Mouse (Mus musculus) kidney, embryonic 16.5 days (tissue): ENCODE results near the gene Nprl2. TPM values are rescaled to one million over a fixed set of nuclear protein-coding genes. Genes with fewer than 3 reads are reported as not detected.
A peak's percentile ranks its signal among the peaks of the same experiment; 100 is the strongest.

Experiments
- ATAC-seq: fragments of 200-750 bp; cut with Nextera tagmentation; 2 replicates; pipeline ENCODE4 v1.8.0; 2017; ENCODE audit warnings: moderate TSS enrichment; ENCODE audit not compliant: low FRiP score, low TSS enrichment
- H3K27ac ChIP-seq: fragments of 300-500 bp; sonication (generic); 2 replicates; pipeline ENCODE4 v1.5.1; 2014; ENCODE audit warnings: low read length
- H3K27me3 ChIP-seq: fragments of 300-500 bp; sonication (generic); 2 replicates; pipeline ENCODE4 v1.6.1; 2014; ENCODE audit warnings: low read length, control low read depth, mixed read lengths; ENCODE audit not compliant: insufficient read depth
- H3K36me3 ChIP-seq: fragments of 300-500 bp; sonication (generic); 2 replicates; pipeline ENCODE4 v1.6.1; 2014; ENCODE audit warnings: low read length, control low read depth, mixed read lengths; ENCODE audit not compliant: insufficient read depth
- H3K4me1 ChIP-seq: fragments of 300-500 bp; sonication (generic); 2 replicates; pipeline ENCODE4 v1.6.1; 2014; ENCODE audit warnings: low read length, control low read depth, mixed read lengths; ENCODE audit not compliant: insufficient read depth
- H3K4me2 ChIP-seq: fragments of 300-500 bp; sonication (generic); replicated peaks from 2 replicates; pipeline ENCODE4 v1.6.1; 2014; ENCODE audit warnings: low read depth, low read length
- H3K4me3 ChIP-seq: fragments of 300-500 bp; sonication (generic); 2 replicates; pipeline ENCODE4 v1.5.1; 2014; ENCODE audit warnings: mild to moderate bottlenecking, low read length
- H3K9ac ChIP-seq: fragments of 300-500 bp; sonication (generic); replicated peaks from 2 replicates; pipeline ENCODE4 v1.6.1; 2014; ENCODE audit warnings: low read length
- H3K9me3 ChIP-seq: fragments of 300-500 bp; sonication (generic); 2 replicates; pipeline ENCODE4 v1.6.1; 2016; ENCODE audit warnings: low read length, control low read depth
- WGBS: fragments of 180-500 bp; shearing (Covaris S2); extraction: QIAGEN DNeasy Blood & Tissue Kit; methylation state at CpG from one replicate; pipeline ENCODE4 v1.1.7; 2014; 5-methylcytosine and 5-hydroxymethylcytosine counted together
- polyA plus RNA-seq: library from polyadenylated mRNA; unstranded; fragments of >200 nt; fragmentation: Nextera tagmentation; extraction: Ambion mirVana; gene quantifications from 2 replicates; pipeline ENCODE4 v1.2.1, GENCODE M21; 2015

The Nprl2 gene
- polyA plus RNA-seq, 1 experiment from 2014 or later = 59.0 TPM

GRCm38 (mm10) chr9:107510384-107511100 is 31.5 kb upstream of the Nprl2 start:
- no peaks in the 10 kb centered on the region for H3K9me3 ChIP-seq
- WGBS = 78% methylated on average over 14 of the region's 14 CpGs
- no peaks in the 10 kb centered on the region for H3K36me3 ChIP-seq
- H3K4me3 ChIP-seq = no peak overlapping the region
- H3K9ac ChIP-seq = no peak overlapping the region
- no peak overlapping the region for H3K27ac ChIP-seq
- 0 out of 2 replicates have a peak, but pooled peaks cover 3% of the 10 kb centered on the region for H3K27me3 ChIP-seq
- peaks cover 41% of the 10 kb centered on the region for H3K4me1 ChIP-seq
- ATAC-seq = no peak
- no peak overlapping the region for H3K4me2 ChIP-seq

- peaks cover 41% of the 10 kb centered on the region for H3K4me1 ChIP-seq
- ATAC-seq = no peak
- no peaks in the 10 kb centered on the region for H3K9me3 ChIP-seq
- H3K4me3 ChIP-seq = no peak overlapping the region
- H3K27ac ChIP-seq = 0 out of 2 replicates have a peak overlapping the region, but pooled peaks have one; percentile 35
- 0 out of 2 replicates have a peak, but pooled peaks cover 3% of the 10 kb centered on the region for H3K27me3 ChIP-seq
- H3K9ac ChIP-seq = no peak overlapping the region
- WGBS = 44% methylated on average over 8 of the region's 8 CpGs
- no peak overlapping the region for H3K4me2 ChIP-seq
- H3K36me3 ChIP-seq = no peaks in the 10 kb centered on the region
These were observed 30.6 kb upstream of the Nprl2 start for GRCm38 (mm10) chr9:107511436-107511835.

GRCm38 (mm10) chr9:107512326-107512725 is 29.7 kb upstream of the Nprl2 start:
- 44% methylated on average over 16 of the region's 16 CpGs for WGBS
- Histone ChIP-seq H3K9ac (no peak overlapping the region), H3K4me2 (no peak overlapping the region), H3K27me3 (0 out of 2 replicates have a peak, but pooled peaks cover 3% of the 10 kb centered on the region), H3K27ac (no peak overlapping the region), H3K4me1 (peaks cover 36% of the 10 kb centered on the region), H3K4me3 (no peak overlapping the region), H3K36me3 (no peaks in the 10 kb centered on the region), H3K9me3 (no peaks in the 10 kb centered on the region)
- no peak for ATAC-seq

DNA sequence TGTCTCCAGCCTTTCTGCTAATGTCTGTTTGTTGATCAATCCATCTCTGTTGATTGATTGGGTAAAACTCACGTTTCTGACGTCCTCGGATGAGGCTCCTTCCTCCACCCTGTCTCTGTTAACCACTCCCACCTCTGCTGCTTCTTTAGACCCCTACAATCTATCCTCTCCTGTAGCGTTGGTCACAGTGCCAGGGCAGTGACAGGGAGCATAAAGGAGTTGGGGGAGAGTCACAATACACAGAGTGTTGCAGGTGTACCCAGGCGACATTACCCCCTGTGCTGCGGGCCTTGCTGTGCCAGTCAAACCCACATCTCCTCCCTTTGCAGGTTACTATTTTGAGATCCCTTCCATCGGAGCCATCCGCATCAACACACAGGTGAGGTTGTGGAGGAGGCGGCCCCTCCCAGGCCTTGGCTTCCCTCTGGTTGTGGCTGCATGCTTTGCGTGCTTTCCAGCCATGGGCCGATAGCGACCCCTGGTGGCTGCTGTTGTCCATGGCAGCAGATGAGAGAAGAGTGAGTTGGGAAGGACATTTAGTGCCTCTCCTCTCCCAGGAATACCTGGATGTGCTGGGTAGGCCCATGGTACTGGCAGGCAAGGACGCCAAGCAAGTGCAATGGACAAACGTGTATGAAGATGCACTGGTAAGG is 27.6 kb upstream of the Nprl2 start:
- Histone ChIP-seq H3K36me3 (no peaks in the 10 kb centered on the region), H3K27me3 (0 out of 2 replicates have a peak, but pooled peaks cover 3% of the 10 kb centered on the region), H3K27ac (no peak overlapping the region), H3K9me3 (no peaks in the 10 kb centered on the region), H3K4me2 (no peak overlapping the region), H3K4me1 (peaks cover 28% of the 10 kb centered on the region), H3K4me3 (no peak overlapping the region), H3K9ac (no peak overlapping the region)
- ATAC-seq = peak; percentile 28; the same call in 1 of the 2 replicates
- 23% methylated on average over 14 of the region's 14 CpGs for WGBS

DNA sequence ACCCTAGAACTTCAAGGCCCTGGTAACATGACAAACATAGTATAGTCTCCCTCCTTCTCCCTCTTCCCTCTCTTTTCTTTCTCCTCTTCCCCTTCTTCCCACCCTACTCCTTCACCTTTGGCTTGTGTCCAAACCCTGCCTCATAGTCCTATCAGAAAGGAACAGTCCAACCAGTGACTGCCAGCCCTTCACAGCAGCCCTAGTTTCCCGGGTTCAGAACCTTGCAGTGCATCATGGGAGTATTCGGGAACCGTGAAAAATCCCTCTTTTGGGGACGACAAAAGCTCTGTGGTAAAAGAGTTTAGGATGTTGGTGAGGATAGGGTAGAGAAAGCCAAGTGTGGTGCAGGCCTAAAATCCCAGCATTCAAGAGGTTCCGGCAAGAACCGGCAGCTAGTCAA is 21.7 kb upstream of the Nprl2 start:
- ATAC-seq = no peak
- 67% methylated on average over 6 of the region's 6 CpGs for WGBS
- Histone ChIP-seq H3K4me1 (peaks cover 10% of the 10 kb centered on the region), H3K9ac (no peak overlapping the region), H3K27ac (no peak overlapping the region), H3K9me3 (no peaks in the 10 kb centered on the region), H3K4me3 (no peak overlapping the region), H3K27me3 (peaks cover 1% of the 10 kb centered on the region; the same call in 1 of the 2 replicates), H3K4me2 (no peak overlapping the region), H3K36me3 (no peaks in the 10 kb centered on the region)

- Histone ChIP-seq H3K27me3 (peaks cover 10% of the 10 kb centered on the region), H3K27ac (no peak overlapping the region), H3K4me2 (no peak overlapping the region), H3K9me3 (no peaks in the 10 kb centered on the region), H3K4me3 (no peak overlapping the region), H3K9ac (no peak overlapping the region), H3K36me3 (no peaks in the 10 kb centered on the region), H3K4me1 (peaks cover 10% of the 10 kb centered on the region)
- no peak for ATAC-seq
- 57% methylated on average over 5 of the region's 5 CpGs for WGBS
These were observed 20.8 kb upstream of the Nprl2 start for GRCm38 (mm10) chr9:107521190-107521589.

DNA sequence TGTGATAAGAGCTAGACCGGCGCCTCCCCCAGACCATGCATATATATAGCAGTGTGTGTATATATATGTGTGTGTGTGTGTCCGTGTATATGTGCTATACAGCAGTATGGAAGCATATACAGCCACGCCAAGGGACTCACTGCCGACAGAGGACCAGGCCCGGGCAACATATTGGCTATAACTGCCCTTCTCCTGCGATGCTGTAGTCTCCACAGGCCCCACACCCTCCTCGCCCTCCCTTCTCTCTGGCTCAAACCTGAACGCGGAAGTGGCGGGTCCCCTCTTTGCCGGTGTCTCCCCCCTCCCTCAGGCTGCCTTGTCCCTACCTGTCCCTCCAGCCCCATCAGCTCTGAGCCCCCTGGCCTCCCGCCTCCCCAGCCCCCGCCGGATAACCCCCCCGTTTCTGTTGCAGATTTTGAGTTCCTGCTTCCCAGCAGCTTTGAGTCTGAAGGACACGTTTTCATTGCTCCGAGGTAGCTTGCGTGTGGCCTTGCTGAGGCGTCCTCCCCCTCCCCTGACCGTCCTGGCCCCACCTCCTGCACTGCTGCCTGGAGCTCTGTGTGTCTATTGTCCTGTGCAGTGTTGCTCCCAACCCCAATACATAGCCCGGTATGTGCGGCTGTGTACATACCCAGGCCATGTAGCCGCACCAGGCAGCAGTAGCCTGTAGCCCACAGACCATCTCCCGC is 20.2 kb upstream of the Nprl2 start:
- peaks cover 16% of the 10 kb centered on the region for H3K4me1 ChIP-seq
- no peaks in the 10 kb centered on the region for H3K9me3 ChIP-seq
- peak; percentile 43; the same call in 1 of the 2 replicates for ATAC-seq
- H3K9ac ChIP-seq = peak overlapping the region; percentile 29; the same call in 1 of the 2 replicates
- H3K4me2 ChIP-seq = peak overlapping the region; percentile 49
- no peak overlapping the region for H3K27ac ChIP-seq
- H3K36me3 ChIP-seq = no peaks in the 10 kb centered on the region
- peak overlapping the region; percentile 17; the same call in 1 of the 2 replicates for H3K4me3 ChIP-seq
- 20% methylated on average over 24 of the region's 25 CpGs for WGBS
- peaks cover 14% of the 10 kb centered on the region for H3K27me3 ChIP-seq

- no peak overlapping the region for H3K27ac ChIP-seq
- H3K9ac ChIP-seq = peak overlapping the region; percentile 29; the same call in 1 of the 2 replicates
These were observed 19.7 kb upstream of the Nprl2 start for GRCm38 (mm10) chr9:107522400-107522711.

GRCm38 (mm10) chr9:107526198-107527026 is 15.6 kb upstream of the Nprl2 start:
- peak overlapping the region; percentile 49 for H3K9ac ChIP-seq
- 5% methylated on average over 44 of the region's 44 CpGs for WGBS
- peak; percentile 82 for ATAC-seq

More at GRCm38 (mm10) chr9:107522400-107522711, 19.7 kb upstream of the Nprl2 start:
- 31% methylated on average over 2 of the region's 2 CpGs for WGBS
- Histone ChIP-seq H3K4me1 (peaks cover 21% of the 10 kb centered on the region), H3K4me3 (no peak overlapping the region), H3K27me3 (peaks cover 16% of the 10 kb centered on the region), H3K9me3 (no peaks in the 10 kb centered on the region), H3K36me3 (no peaks in the 10 kb centered on the region), H3K4me2 (no peak overlapping the region)
- no peak for ATAC-seq

More at GRCm38 (mm10) chr9:107526198-107527026, 15.6 kb upstream of the Nprl2 start:
- Histone ChIP-seq H3K36me3 (no peaks in the 10 kb centered on the region), H3K27ac (no peak overlapping the region), H3K27me3 (peaks cover 25% of the 10 kb centered on the region), H3K4me1 (peaks cover 21% of the 10 kb centered on the region), H3K4me3 (peak overlapping the region; percentile 46), H3K4me2 (peak overlapping the region; percentile 77), H3K9me3 (no peaks in the 10 kb centered on the region)
